Mouse (Mus musculus): ENCODE measurements at regions not wholly inside any gene's neighbourhood (a gene's known extent, or its start where the extent isn't known, plus 50 kb on each side); places are given as distances from the start of the nearest gene placed in this dataset.

DNA sequence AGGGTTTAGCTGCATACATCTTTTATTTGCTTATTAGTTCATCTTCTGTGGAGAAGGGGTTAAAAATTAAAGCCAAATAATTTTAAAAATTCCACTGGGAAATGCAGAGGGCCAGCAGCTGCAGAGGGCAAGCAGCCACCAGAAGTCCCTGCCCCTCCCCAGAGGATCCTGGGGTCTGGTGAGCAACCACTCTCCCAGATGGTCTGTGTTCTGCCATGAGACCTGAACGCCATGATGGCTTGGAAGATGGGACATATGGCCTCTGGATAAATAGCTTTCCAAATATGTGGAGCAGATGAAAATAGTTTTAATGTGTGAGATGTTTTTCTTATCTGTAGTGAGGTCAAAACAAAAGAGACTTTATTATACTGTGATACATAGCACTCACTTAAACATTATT, 326.1 kb upstream of the Gm5148 start:
- DNase-seq (ENCODE audit: low spot score in 2 of 2) = no peak

DNA sequence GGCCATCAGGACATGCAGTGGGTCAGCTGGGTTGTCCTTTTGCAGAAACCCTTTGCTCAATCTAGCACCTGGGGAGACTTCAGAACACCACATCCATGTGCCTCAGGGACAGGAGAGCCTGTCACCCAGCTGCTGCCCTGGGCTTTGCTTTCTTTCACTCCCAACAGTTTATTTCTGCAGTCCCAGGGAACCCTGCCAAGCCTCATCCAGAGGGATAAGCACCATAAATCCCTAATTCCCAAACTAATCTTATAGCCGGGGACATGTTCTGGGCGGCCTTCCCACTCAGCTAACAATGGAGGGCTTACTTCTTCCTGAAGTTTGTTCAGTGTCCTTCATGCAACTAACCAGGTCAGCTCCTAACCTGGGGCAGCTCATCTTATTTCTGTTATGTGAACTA, 325.0 kb upstream of the Gm5148 start:
- peak in 1 of 2 experiments; percentile 52 for DNase-seq (ENCODE audit: low spot score in 2 of 2)

DNA sequence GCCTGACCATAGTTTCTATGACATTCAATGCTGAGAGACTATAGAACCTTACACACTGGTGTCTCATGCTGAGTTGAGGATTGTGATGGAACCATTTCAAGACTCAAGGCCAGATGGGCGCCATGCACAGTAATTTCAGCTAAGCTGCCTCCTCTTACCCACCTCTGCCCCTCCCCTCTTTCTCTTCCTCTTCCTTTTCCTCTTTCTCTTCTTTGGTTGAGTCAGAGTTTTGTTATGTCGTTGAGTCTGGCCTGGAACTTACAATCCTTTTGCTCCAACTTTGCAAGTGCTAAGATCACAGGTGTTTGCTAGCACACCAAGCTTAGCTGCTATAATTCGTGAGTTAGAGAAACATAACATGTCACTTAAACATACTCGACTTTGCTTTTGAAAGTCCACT, 323.2 kb upstream of the Gm5148 start:
- DNase-seq (ENCODE audit: low spot score in 2 of 2) = no peak

DNA sequence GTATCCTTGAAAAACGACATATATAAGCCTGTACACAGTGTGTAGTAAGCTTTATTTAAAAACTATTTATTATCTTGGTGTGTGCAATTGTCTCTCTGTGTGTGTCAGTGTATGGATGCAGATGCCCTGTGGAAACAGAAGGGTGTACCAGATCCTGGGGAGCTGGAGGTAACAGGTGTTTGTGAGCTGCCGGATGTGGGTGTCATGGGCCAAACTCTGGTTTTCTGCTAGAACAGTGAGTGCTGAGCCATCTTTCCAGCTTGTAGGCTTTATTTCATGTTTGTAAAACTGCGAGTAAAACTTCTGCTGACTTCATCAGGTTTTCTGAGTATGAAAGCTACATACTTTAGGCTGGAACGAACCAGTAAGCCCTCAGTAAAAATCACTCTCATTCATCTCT, 322.3 kb upstream of the Gm5148 start:
- no peak for DNase-seq (ENCODE audit: low spot score in 2 of 2)

DNA sequence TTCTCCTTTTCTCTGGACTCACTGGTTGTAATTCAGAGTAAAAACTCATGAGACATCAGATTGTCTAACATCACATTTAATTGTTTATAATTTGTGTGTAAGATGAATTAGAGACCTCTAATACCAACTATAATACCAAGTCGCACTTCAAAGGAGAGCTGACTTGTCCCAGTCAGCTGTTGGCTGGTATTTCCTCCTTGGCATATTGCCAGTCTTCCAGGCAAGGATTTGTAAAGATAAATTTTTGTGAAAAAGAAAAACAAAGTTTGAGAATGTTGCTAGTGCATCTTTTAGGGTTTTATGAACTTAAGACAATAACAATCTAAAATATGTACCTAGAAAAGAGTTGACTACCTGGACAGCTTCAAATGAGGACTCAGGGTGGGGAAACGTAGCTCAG, 321.7 kb upstream of the Gm5148 start:
- DNase-seq (ENCODE audit: low spot score in 2 of 2) = no peak

DNA sequence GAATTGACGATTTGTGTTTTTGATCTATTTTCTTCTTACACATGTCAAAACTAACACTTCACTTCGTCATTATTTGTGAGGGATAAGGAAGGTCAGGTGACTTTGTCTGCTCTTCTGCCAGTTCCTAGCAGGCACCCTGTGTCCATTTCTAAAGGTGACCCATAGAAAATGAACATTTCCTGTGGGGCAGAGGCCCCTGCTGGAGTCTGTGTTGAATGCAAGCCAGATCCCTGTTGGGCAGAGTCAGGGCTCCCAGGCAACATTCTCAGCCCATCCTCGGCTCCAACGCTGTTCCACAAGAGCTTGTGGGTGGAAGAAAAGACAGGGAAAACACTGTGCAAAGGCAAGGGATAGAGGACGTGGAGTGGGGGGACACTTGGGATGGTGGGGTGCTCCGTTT, 321.2 kb upstream of the Gm5148 start:
- no peak for DNase-seq (ENCODE audit: low spot score in 2 of 2)

DNA sequence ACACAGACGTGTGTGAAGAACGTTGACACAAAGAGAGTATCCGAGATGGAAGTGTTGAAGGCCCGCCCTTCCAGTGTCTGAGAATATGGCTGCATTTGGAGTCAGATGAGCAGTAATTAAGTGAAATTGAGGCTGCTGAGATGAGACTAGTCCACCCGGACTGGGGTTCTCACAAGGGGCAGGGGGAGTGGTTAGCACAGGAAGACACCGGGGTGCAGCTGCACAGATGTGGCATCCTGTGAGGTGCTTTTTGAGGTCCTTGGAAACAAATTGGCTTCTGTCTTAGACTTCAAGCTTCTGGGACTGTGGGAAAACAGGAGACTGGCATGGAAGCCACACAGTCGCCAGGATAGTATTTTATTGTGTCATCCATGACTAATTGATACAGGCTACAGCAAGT, 320.0 kb upstream of the Gm5148 start:
- DNase-seq (ENCODE audit: low spot score in 2 of 2) = no peak

DNA sequence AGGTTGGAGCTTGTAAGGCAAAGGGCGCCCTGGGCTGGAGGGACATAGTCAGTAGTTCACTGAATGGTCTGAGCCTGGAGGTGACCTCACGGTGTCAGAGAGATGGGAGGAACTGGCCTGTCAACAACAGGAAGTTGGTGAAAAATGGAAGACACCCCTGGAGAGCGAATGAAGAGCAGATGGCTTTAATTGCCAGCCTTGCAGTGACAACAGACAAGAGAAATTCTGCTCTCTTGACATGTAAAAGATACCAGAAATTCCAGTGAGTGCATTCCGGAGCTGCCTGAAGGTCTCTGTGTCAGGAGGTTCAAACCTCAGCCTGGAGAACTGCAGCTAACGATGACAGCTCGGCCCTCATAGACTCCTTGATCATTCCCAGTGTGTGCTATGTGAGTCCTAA, 318.3 kb upstream of the Gm5148 start:
- DNase-seq (ENCODE audit: low spot score in 2 of 2) = no peak

DNA sequence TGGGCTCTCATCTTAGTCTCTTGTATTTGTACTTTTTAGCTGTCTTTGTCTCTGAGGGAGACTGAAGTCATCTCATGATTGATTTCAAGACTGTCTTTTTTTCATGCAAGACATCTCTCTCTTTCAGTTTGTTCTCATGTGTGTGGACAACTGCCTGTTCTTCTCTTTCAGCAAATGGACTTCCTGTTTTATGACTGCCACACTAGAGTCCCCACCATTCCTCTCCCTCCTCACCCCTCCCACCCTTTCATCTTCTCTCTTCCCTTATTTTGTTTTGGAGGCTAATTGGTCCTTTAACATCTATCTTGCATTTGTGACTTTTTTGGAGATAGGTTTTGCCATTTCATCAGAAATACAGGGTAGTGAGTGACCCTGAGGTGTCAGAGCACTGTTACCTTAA, 311.8 kb upstream of the Gm5148 start:
- DNase-seq (ENCODE audit: low spot score in 2 of 2) = no peak

DNA sequence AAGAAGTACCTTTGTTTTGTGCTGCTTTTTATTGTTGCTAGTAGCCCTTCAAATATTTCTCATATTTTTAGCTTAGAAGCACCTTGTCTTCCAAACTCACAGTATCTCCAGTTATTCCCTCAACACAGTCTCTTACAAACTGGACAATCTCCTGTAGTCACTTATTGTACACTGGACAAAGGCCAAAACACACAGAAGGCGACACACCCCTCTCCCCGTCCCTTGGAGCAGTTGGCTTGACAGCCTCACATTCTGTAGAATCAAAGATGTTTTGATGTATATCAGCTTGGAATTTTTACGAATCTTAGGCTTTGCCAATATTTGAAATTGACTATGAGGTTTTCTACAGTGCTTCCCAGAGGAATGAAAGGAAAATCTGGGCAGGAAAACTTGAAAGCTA, 309.8 kb upstream of the Gm5148 start:
- no peak for DNase-seq (ENCODE audit: low spot score in 2 of 2)

DNA sequence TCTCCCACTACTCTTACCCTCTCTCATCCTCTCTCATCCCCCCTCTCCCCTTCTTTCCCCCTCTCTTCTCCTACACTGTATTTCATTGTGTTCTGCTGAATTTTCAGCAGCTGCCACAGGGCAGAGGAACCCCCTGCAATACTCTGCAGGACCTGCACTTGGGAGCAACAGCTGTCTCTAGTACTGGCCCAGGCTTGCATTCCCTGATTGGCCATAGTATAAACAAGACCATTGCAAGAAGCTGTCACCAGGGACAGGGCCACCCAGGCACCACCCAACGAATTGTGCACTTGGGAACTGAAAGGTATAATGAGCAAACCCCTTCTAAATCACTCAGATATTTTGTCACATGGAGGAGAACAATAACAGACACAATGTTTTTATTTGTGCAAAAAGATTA, 290.5 kb upstream of the Gm5148 start:
- no peak for DNase-seq (ENCODE audit: low spot score in 2 of 2)

DNA sequence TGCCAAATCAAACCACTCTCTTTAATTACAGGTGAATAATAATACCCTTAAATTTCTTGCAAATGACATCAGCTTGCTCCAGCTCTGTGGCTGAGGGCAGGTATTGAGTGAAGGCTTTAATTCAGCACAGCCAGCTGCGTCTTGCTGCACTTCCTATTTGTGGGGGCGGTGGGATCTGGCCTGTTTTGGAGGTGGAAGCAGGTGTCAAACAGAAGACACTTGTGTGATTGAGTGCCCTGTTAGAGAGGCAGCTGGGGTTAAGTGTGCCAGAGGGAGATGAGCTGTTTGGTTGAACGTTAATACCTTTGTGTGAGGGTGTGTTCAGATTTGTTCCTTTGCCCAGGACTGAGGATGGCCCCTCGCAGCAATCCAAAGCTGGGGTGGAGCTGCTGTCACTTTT, 284.9 kb upstream of the Gm5148 start:
- no peak for DNase-seq (ENCODE audit: low spot score in 2 of 2)

DNA sequence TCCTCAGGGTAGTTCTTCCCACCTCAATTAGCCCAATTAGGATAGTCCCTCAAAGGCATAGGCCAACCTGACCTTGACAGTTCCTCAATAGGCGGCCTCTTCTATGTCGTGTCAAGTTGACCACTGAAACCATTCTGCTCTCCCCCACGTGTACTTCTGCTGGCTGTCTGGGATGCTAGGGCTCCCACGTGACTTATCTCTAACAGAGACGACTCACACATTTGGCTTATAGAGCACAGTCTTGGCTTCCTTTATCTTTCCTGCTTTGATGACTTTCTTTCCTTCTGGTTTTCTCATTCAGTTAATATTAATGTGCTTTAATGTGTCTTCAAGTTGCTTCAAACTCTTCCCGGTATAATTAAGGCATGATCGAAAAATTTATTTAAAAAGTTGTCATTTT, 284.0 kb upstream of the Gm5148 start:
- DNase-seq (ENCODE audit: low spot score in 2 of 2) = no peak

DNA sequence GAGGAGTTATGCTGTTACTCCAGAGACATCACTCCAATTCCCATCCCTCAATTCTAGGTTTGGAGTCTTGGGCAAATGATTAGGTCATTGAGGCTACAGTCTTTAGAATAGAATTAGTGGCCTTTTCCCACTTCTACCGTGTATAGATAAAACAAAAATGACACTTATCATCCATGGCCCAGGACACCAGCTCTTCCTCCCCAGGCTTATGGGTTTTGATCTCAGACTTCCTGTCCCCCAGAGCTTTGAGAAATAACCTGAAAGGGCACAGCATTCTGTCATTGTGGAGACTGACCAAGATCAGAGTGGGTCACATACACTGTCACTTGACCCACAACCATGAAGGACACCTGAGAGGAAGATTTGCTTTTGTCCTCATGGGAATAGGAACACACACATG, 283.3 kb upstream of the Gm5148 start:
- DNase-seq (ENCODE audit: low spot score in 2 of 2) = no peak

DNA sequence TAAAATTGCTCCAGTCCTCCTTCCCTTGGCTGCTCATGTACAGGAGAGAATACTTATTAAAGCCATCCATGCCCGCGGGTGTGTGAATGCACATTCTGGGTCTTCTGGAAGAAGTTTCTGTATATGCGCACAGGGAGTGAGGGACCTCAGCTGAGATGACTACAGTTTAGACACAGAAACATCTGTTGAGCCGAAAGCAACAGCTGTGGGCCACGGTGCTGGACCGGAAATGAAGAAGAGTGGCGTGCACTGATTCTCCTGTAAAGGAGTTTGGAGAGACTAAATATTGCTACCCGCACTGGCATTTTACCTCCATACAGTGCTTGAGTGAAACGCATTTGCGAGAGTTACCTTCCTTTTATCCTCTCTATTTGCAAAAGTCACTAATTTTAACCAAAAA, 278.0 kb upstream of the Gm5148 start:
- no peak for DNase-seq (ENCODE audit: low spot score in 2 of 2)

DNA sequence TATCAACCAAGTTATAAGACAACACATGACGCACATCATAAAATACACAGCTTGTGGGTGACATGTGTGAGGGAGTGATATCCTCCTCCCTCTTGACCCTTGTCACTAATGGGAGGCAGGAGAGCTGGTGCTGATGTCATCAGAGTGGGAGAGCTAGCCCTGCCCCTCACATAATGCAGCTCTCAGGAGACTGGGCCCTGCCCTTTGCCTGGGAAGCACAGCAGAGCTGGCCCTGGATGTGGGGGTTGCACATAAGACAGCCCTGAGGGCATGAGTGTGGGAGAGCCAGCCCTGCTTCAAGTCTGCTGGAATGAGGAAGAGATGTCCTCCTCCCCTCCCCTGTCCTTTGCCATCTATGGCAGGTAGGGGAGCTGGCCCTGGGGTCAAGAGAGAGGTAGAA, 275.5 kb upstream of the Gm5148 start:
- DNase-seq (ENCODE audit: low spot score in 2 of 2) = no peak

DNA sequence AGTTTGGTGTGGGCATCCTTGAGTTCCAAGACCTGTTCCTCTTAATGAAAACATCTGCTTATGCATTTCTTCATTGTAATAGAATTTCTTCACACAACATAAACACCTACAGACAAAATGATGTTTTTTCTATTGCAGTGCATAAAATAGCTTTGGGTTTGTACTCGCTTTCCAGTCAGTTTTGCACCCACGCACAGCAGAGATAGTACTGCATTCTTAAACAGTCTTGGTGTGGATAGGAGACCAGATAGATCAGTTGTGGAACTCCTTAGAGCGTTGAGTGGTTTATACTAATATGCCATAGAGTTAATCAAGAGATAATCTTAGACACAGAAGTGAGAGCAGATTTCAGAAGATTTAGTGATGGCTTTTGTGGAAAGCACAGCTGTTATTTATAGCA, 273.7 kb upstream of the Gm5148 start:
- no peak for DNase-seq (ENCODE audit: low spot score in 2 of 2)

DNA sequence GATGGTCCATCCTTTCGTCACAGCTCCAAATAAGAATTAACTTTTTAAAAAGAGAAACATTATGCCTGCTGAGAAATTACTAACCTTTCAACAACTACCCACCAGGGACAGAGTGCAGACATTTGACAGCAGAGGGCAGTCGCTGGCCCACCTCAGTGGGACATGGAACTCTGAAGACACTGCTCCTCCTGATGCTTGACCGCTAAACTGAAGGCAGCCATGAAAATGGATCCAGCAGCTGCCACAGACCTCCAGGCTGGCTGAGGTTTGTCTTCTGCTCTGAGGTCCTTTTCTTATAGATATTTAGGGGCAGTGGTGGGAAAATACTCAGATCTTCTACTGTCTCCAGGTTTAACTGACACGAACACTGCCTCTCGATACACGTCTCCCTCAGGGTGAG, 265.7 kb upstream of the Gm5148 start:
- no peak for DNase-seq (ENCODE audit: low spot score in 2 of 2)

DNA sequence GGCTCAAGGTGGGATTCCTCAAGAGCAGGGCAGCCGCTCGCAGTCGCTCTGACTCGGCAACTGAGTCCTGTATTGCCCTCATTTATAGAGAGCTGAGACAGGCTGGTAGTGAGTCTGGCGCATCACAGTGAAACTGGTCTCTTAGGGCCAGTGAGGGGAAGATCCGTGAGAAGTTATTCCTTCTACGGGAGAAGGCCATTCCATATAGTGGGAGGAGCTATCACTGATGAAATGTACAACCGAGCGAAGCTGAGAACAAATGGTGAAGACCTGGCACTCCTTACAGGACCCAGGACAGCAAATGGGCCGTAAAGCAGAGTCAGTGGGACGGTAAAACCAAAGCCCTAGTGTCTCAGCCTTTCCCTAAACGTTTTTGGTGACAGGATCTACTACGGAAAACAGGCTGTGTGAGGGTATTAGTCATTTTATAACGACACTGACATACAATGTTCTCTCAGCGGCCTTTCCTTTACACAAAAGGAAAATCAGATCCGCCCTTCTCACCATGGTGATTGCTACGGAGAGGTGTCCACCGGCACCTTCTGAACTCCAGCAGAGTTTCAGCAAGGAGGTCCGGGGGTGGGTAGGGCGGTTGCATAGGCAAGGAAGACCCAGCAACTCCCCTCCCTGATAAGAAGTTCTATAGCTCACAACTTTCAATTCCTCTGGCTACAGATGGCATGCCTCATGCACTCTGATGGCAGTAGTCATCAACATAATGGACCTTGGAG, 263.6 kb upstream of the Gm5148 start:
- no peak for DNase-seq (ENCODE audit: low spot score in 2 of 2)

DNA sequence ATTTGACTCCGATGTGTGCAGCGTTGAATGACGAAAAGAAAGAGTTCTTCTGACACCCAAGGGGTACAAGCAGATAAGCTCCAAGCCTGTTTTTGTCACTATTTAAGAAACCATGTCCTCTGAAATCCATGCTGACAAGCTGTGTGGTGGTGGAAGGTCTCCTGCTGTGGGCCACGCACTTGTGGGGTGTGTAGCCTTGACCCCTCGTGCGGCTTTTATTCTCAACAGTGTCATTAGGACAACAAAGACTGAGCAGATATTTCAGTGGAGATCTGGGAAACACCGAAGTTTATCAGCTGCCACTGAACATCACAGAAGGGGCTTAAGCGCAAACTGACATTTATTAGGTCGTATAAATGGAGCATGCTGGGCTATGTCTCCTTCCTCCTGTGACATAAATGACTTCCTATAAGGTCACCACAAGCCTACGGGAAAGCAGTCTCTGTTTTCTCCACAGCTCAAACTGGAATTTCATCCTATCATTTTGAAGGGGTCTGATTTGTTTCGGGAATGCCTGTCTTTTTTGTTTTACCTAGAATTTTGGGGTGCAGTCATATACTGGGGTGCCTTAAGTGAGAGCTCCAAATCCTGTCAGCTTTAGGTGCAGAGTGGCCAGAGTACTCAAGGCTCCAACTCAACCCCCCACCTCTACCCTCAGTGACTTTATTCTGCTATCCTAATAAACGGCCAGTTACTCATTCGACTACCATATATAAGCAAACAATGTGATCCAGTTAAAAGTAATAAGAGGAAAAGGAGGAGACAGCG, 262.9 kb upstream of the Gm5148 start:
- DNase-seq (ENCODE audit: low spot score in 2 of 2) = no peak

DNA sequence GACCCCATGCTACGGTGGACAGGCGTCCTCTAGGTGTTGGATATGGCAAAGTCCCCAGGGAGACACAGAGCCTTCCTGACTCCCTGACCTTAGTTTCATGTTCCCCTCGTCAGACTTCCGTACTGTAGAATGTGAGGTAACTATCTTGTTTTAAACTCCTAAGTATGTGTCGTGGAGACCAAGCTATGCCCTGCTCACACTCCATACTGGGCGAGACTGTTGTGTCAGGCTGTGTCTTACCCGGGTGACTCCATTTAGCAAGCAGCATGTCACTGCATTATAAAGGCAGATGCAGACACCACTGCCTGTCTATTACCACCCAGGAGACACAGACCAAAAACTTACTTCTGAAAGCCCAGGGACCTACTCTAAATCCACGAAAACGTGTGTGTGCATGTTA, 260.4 kb upstream of the Gm5148 start:
- DNase-seq (ENCODE audit: low spot score in 2 of 2) = no peak

DNA sequence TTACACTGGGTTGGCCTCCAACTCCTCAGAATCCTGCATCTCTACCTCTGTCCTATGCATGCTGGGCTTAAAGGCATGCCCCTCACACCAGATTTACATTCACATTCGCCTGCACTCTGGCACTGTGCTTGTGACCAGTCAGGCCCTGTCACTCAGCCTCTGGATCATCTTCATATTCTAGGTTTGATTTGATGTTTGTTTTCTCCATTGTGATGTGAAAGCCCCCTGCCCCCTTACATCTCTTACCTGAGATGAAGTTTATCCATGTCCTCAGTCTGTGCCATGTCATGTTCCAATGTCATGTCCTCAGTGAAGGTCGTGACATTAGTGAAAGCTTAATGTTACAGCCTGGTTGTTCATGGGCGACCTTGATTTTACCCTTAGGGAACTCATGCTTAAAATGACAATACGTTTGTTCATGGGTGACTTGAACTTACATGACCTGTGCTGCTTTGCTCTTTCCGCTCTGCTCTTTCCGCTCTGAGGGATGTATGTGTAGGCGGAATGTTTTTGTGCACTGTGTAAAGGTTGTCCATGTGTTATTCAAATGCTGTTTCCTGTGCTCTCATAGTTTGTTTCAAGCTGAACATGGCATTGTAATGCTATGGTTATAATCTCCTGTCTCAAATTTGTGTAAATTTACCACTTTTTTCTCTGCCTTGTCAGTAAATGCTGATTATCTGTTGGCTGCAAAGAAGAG, 257.3 kb upstream of the Gm5148 start:
- no peak for DNase-seq (ENCODE audit: low spot score in 2 of 2)

DNA sequence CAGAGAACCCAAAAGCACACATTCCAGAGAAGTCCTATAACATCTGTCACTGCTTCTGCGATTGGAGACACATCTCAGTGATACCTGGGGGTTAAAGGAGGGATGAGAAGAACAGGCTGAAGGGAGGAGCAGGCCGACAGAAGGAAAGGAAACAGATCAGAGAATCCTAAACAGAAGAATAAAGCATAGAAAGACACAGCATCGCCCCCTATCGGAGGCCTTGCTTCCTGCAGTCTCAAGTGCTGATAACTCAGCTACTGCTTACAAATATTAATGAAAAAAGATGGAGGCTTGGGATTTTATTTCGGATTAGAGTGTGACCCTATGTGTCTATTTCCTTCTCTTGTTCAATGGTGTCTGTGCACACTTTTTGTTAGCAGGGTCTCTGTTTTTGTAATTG, 255.6 kb upstream of the Gm5148 start:
- no peak for DNase-seq (ENCODE audit: low spot score in 2 of 2)
